Mouse (Mus musculus): Measurements from ENCODE around the gene Dlgap4. TPM values are rescaled to one million over a fixed set of nuclear protein-coding genes. Genes with fewer than 3 reads are reported as not detected.

Gene Dlgap4
- polyA plus RNA-seq, 1 experiment from 2014 or later = 66.4 TPM

GRCm38 (mm10) chr2:156659981-156660380 is 46.5 kb downstream of the Dlgap4 start:
- Histone ChIP-seq H3K36me3 (ENCODE audit: control insufficient read depth, insufficient read depth, low read length) (no peaks in the 10 kb centered on the region), H3K9me3 (ENCODE audit: control insufficient read depth, low read length) (no peaks in the 10 kb centered on the region), H3K9ac (ENCODE audit: low read length) (no peak overlapping the region), H3K27me3 (ENCODE audit: control insufficient read depth, insufficient read depth, low read depth, low read length) (no peaks in the 10 kb centered on the region), H3K27ac (ENCODE audit: low read length) (no peak overlapping the region), H3K4me2 (ENCODE audit: low read depth, low read length) (no peak overlapping the region), H3K4me1 (replicated peaks; ENCODE audit: control insufficient read depth, insufficient read depth, low read length) (no peaks in the 10 kb centered on the region), H3K4me3 (ENCODE audit: low read length) (no peak overlapping the region)
- WGBS = 65% methylated on average over 6 of the region's 6 CpGs
- no peak for ATAC-seq (ENCODE audit: low read depth)

GRCm38 (mm10) chr2:156663162-156663561 is 49.7 kb downstream of the Dlgap4 start:
- H3K9ac ChIP-seq (ENCODE audit: low read length) = no peak overlapping the region
- no peak for ATAC-seq (ENCODE audit: low read depth)
- no peak overlapping the region for H3K4me2 ChIP-seq (ENCODE audit: low read depth, low read length)
- no peaks in the 10 kb centered on the region for H3K9me3 ChIP-seq (ENCODE audit: control insufficient read depth, low read length)
- H3K4me1 ChIP-seq (replicated peaks; ENCODE audit: control insufficient read depth, insufficient read depth, low read length) = no peaks in the 10 kb centered on the region
- no peak overlapping the region for H3K4me3 ChIP-seq (ENCODE audit: low read length)
- H3K27ac ChIP-seq (ENCODE audit: low read length) = no peak overlapping the region
- no peaks in the 10 kb centered on the region for H3K27me3 ChIP-seq (ENCODE audit: control insufficient read depth, insufficient read depth, low read depth, low read length)
- no peaks in the 10 kb centered on the region for H3K36me3 ChIP-seq (ENCODE audit: control insufficient read depth, insufficient read depth, low read length)
- WGBS = 79% methylated on average over 10 of the region's 10 CpGs

DNA sequence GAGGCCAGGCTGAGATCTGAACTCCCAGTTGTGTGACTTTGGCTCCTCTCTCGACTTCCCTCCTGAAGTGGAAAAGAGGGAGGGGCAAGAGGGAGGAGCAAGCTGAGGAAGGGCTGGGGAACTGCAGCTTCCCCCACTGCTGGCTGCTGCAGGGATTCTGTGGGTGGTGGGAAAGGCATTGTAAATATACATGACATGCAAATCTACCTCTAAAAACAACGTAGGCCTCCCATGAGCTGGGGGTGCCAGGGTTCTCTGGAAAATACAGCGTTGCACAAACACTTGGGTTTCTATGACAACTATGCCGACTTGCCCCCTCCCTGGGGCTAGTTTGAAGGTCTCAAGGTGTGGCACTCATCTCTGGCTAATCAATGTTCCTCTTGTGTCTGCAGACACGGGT is 50.9 kb downstream of the Dlgap4 start:
- Histone ChIP-seq H3K36me3 (ENCODE audit: control insufficient read depth, insufficient read depth, low read length) (no peaks in the 10 kb centered on the region), H3K9me3 (ENCODE audit: control insufficient read depth, low read length) (no peaks in the 10 kb centered on the region), H3K27me3 (ENCODE audit: control insufficient read depth, insufficient read depth, low read depth, low read length) (no peaks in the 10 kb centered on the region), H3K4me2 (ENCODE audit: low read depth, low read length) (no peak overlapping the region), H3K4me3 (ENCODE audit: low read length) (no peak overlapping the region), H3K9ac (ENCODE audit: low read length) (no peak overlapping the region), H3K4me1 (replicated peaks; ENCODE audit: control insufficient read depth, insufficient read depth, low read length) (no peaks in the 10 kb centered on the region), H3K27ac (ENCODE audit: low read length) (no peak overlapping the region)
- ATAC-seq (ENCODE audit: low read depth) = no peak
- WGBS = 13% methylated on average over 5 of the region's 5 CpGs

GRCm38 (mm10) chr2:156664993-156665518 is 51.6 kb downstream of the Dlgap4 start:
- ATAC-seq (ENCODE audit: low read depth) = 0 out of 2 replicates have a peak, but pooled peaks have one; percentile 31
- Histone ChIP-seq H3K4me2 (ENCODE audit: low read depth, low read length) (no peak overlapping the region), H3K27me3 (ENCODE audit: control insufficient read depth, insufficient read depth, low read depth, low read length) (no peaks in the 10 kb centered on the region), H3K36me3 (ENCODE audit: control insufficient read depth, insufficient read depth, low read length) (no peaks in the 10 kb centered on the region), H3K9me3 (ENCODE audit: control insufficient read depth, low read length) (no peaks in the 10 kb centered on the region), H3K4me1 (replicated peaks; ENCODE audit: control insufficient read depth, insufficient read depth, low read length) (no peaks in the 10 kb centered on the region), H3K4me3 (ENCODE audit: low read length) (no peak overlapping the region), H3K27ac (ENCODE audit: low read length) (no peak overlapping the region), H3K9ac (ENCODE audit: low read length) (no peak overlapping the region)
- 51% methylated on average over 8 of the region's 8 CpGs for WGBS

DNA sequence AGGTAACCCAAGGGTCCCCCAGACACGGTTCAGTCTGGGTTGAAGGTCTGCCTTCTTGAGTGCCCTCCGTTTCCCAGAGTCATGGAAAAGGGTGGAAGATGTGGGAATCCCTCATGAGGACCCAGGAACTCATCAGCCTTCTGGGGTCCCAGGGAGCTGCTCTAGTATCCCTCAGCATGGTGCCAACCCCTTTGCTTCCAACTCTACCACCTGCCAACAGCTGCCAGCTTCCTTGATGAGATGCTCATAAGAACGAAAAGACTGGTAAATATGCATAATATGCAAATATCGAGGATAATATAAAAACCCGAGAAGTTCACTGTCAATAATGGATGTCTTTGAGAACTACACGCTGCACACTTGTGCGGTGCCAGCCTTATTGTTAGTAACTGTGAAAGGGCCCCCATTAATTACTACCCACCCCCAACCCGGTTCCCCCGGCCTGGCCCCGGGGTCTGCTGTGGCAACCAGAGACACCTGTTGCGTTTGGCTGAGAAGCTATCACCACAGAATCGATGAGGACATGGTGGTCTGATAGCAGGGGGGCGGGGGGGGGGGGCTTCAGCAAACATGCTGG is 52.2 kb downstream of the Dlgap4 start:
- H3K27ac ChIP-seq (ENCODE audit: low read length) = no peak overlapping the region
- no peak for ATAC-seq (ENCODE audit: low read depth)
- no peaks in the 10 kb centered on the region for H3K9me3 ChIP-seq (ENCODE audit: control insufficient read depth, low read length)
- H3K9ac ChIP-seq (ENCODE audit: low read length) = no peak overlapping the region
- H3K27me3 ChIP-seq (ENCODE audit: control insufficient read depth, insufficient read depth, low read depth, low read length) = no peaks in the 10 kb centered on the region
- H3K36me3 ChIP-seq (ENCODE audit: control insufficient read depth, insufficient read depth, low read length) = no peaks in the 10 kb centered on the region
- no peak overlapping the region for H3K4me3 ChIP-seq (ENCODE audit: low read length)
- 73% methylated on average over 13 of the region's 13 CpGs for WGBS
- H3K4me2 ChIP-seq (ENCODE audit: low read depth, low read length) = no peak overlapping the region
- no peaks in the 10 kb centered on the region for H3K4me1 ChIP-seq (replicated peaks; ENCODE audit: control insufficient read depth, insufficient read depth, low read length)

DNA sequence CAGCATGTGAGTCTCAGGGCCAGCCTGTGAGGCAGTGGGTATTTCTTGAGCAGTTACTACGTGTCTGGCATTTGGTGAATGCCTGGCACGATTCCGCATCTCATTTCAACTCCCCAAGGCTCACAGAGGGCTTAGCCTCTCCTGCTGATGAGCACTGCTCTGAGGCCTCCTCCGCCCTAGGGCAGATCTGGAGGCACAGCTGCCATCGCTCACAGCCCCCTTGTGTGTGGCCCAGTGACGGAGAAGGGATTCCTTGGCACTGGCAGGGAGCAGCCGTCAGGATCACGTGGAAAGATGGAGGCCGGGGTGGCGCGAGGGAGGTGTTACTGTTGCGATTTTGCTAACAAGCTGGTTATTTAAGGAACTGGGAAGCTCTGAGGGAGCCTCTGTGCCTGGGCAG is 52.7 kb downstream of the Dlgap4 start:
- Histone ChIP-seq H3K4me2 (ENCODE audit: low read depth, low read length) (no peak overlapping the region), H3K4me1 (replicated peaks; ENCODE audit: control insufficient read depth, insufficient read depth, low read length) (no peaks in the 10 kb centered on the region), H3K27ac (ENCODE audit: low read length) (no peak overlapping the region), H3K4me3 (ENCODE audit: low read length) (no peak overlapping the region), H3K9me3 (ENCODE audit: control insufficient read depth, low read length) (no peaks in the 10 kb centered on the region), H3K9ac (ENCODE audit: low read length) (no peak overlapping the region), H3K27me3 (ENCODE audit: control insufficient read depth, insufficient read depth, low read depth, low read length) (no peaks in the 10 kb centered on the region), H3K36me3 (ENCODE audit: control insufficient read depth, insufficient read depth, low read length) (no peaks in the 10 kb centered on the region)
- no peak for ATAC-seq (ENCODE audit: low read depth)
- WGBS = 33% methylated on average over 12 of the region's 12 CpGs

DNA sequence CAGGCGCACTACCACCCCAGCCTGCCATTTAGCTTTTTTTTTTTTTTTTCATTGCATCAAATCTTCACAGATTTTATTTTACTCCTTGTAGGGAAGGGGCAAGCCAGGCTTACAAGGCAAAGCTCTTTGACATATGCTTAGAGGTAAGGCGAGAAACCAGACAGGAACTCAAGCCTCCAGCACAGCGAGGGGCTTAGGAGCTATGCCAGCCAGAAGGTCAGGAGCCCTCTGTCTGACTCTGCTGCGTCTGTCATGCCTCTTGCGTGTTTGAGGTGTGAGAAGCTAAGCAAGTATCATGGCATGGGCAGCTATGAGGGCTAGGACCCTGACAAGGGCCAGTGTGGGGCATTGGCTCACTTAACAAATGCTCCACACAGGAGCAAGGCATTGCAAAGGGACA is 53.8 kb downstream of the Dlgap4 start:
- no peaks in the 10 kb centered on the region for H3K36me3 ChIP-seq (ENCODE audit: control insufficient read depth, insufficient read depth, low read length)
- H3K9ac ChIP-seq (ENCODE audit: low read length) = no peak overlapping the region
- no peak for ATAC-seq (ENCODE audit: low read depth)
- H3K4me1 ChIP-seq (replicated peaks; ENCODE audit: control insufficient read depth, insufficient read depth, low read length) = no peaks in the 10 kb centered on the region
- WGBS = 75% methylated on average over 5 of the region's 5 CpGs
- no peaks in the 10 kb centered on the region for H3K27me3 ChIP-seq (ENCODE audit: control insufficient read depth, insufficient read depth, low read depth, low read length)
- no peak overlapping the region for H3K4me2 ChIP-seq (ENCODE audit: low read depth, low read length)
- no peak overlapping the region for H3K4me3 ChIP-seq (ENCODE audit: low read length)
- H3K27ac ChIP-seq (ENCODE audit: low read length) = no peak overlapping the region
- no peaks in the 10 kb centered on the region for H3K9me3 ChIP-seq (ENCODE audit: control insufficient read depth, low read length)

DNA sequence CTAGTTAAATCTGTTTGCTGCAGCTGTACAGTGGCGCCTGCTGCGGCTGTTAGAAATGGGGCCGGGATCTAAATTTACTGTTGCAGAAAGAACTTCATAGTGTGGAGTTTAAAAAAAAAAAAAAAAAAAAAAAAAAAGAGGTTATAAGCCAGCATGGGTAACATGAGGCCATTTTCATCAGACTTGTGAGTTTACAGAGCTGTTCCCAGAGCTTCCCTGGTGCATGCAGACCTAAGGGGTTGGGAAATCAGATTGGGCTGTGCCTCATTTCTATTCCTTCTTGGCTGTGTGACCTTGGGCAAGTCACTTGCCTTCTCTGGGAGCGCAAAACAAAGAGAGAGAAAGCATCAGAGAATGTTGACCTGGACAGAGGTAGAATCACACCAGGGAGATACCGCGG is 55.1 kb downstream of the Dlgap4 start:
- H3K27ac ChIP-seq (ENCODE audit: low read length) = no peak overlapping the region
- H3K27me3 ChIP-seq (ENCODE audit: control insufficient read depth, insufficient read depth, low read depth, low read length) = no peaks in the 10 kb centered on the region
- no peak overlapping the region for H3K4me3 ChIP-seq (ENCODE audit: low read length)
- H3K9ac ChIP-seq (ENCODE audit: low read length) = no peak overlapping the region
- H3K36me3 ChIP-seq (ENCODE audit: control insufficient read depth, insufficient read depth, low read length) = no peaks in the 10 kb centered on the region
- H3K4me1 ChIP-seq (replicated peaks; ENCODE audit: control insufficient read depth, insufficient read depth, low read length) = no peaks in the 10 kb centered on the region
- 87% methylated on average over 6 of the region's 6 CpGs for WGBS
- no peak for ATAC-seq (ENCODE audit: low read depth)
- no peak overlapping the region for H3K4me2 ChIP-seq (ENCODE audit: low read depth, low read length)
- no peaks in the 10 kb centered on the region for H3K9me3 ChIP-seq (ENCODE audit: control insufficient read depth, low read length)

- H3K4me3 ChIP-seq (ENCODE audit: low read length) = no peak overlapping the region
- H3K27me3 ChIP-seq (ENCODE audit: control insufficient read depth, insufficient read depth, low read depth, low read length) = no peaks in the 10 kb centered on the region
- no peaks in the 10 kb centered on the region for H3K36me3 ChIP-seq (ENCODE audit: control insufficient read depth, insufficient read depth, low read length)
- H3K4me1 ChIP-seq (replicated peaks; ENCODE audit: control insufficient read depth, insufficient read depth, low read length) = no peaks in the 10 kb centered on the region
- ATAC-seq (ENCODE audit: low read depth) = no peak
- H3K9ac ChIP-seq (ENCODE audit: low read length) = no peak overlapping the region
- WGBS = 78% methylated on average over 10 of the region's 10 CpGs
- H3K27ac ChIP-seq (ENCODE audit: low read length) = no peak overlapping the region
- no peaks in the 10 kb centered on the region for H3K9me3 ChIP-seq (ENCODE audit: control insufficient read depth, low read length)
- H3K4me2 ChIP-seq (ENCODE audit: low read depth, low read length) = no peak overlapping the region
These were observed 59.8 kb downstream of the Dlgap4 start for GRCm38 (mm10) chr2:156673307-156673706.
